Mouse (Mus musculus) adrenal gland (tissue): Measurements from ENCODE around the gene Smg9.

ENCODE experiments used
- intact Hi-C: fragments of 180-260 bp; cut with DNase I; formaldehyde crosslinking; loops from one replicate; pipeline ENCODE4 v1.15.1; 2025

The Smg9 gene

DNA sequence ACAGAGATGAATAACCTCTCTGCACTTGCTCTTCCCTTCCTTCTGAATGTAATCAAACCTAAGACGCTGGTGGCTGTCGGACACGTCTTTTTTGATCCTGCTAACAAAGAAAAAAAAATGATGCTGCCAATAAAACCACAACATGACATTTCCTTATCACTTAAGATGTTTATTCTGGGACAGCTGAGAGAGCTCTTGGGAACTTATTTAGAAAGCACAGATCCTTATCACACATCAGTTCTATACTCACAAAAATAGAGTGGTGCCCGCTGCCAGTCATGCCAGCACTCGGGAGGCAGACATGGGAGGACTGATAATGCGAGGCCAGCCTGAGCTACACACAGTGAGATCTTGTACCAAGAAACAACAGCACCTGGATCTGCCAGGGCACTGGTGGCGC lies 40.5 kb downstream of the Smg9 start:
- intact Hi-C loops, result loop anchor here (5.0 kb wide), 1 partner anchor 37 kb away; no protein-coding TSS in a partner anchor

DNA sequence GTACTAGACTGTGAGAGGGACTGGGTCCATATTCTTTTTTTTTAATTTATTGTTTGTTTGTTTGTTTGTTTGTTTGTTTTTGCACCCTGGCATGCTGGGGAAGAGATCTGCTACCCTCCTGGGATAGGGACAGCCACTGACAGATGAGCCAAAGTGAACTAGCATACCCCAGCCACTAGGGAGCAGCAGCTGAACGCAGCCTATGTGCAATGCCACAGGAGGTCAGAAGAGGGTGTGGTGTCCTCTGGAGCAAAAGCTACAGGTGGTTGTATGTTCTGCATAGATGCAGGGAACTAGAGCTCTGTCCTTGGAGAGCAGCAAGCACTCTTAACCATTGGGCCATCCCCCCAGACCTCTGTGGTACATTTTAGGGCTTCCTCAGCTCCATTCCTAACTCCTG lies 42.4 kb downstream of the Smg9 start:
- intact Hi-C loops, result loop anchor here (5.0 kb wide), 1 partner anchor 36 kb away; no protein-coding TSS in a partner anchor

DNA sequence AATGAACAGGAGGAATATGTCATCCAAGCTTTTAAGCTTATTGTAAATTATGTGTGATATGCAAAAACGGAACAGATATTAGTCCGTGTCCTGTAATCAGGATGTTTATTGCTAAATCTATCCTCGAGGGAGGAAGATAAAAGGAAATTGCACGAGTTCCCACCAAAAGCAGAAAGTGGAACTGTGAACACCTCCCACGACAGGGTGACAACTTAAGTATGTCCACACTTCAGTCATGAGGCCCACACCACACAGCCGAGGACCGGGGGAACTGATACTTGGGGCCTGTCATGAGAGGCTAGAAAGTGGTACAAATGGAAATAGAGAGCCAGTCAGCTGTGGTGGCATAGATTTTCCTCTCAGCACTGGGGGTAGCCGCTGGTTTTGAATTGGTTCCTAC lies 42.9 kb downstream of the Smg9 start:
- intact Hi-C loops, result loop anchor here (5.0 kb wide), 1 partner anchor 35 kb away; no protein-coding TSS in a partner anchor

DNA sequence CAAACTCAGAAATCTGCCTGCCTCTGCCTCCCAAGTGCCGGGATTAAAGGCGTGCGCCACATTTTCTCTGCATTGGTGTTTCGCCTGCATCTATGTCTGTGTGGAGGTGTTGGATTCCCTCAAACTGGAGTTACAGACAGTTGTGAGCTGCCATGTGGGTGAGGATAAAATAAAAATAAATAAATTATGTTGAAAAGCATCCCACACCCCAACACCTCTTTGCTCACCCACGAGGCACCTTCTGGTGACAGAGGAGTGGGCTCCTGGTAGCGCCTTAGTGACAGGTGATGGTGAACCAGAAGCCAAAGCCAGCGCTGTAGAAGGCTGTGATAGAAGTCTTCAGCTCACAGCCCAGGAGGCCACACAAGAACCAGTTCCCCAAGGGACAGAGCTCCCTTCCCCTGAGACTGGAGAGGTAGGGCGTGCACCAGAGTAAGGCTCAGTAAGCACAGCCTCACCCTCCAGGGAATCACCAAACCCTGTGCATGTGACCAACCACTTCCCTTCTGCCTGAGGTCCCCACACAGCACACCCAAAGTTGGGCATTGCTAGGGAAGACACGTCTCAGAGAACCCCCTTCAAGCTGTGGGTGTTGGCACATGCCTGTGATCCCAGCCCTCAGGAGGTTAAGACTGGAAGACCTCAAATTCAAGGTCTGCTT lies 46.0 kb downstream of the Smg9 start:
- intact Hi-C loops, result no loop called here

DNA sequence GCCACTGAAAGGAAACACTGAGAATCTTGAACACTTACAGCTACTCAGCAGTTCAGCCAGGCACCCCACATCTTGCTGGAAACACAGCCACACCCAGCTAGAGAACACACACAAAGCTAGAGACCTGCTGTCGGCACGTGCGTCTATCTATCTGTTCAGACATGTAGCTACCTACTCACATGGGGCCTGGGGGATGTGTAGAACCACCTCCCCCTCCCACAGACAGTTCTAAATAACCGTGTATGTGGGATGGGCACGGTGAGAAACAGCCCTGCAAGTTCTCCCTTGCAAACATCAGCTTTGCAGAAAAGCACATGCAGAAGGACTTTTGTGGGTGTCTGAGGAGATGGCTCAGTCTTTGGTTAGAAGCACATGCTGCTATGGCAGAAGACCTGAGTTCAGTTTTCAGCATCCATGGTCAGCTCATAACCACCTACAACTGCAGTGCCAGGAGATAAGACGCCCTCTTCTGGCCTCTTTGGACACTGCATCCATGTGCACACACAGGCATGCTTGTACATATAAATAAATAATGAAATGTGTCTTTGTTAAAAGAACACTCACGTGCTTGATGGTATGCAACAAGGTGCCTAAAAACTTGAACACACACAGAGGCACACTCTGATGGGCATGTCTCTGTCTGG lies 47.4 kb downstream of the Smg9 start:
- intact Hi-C loops, result no loop called here

DNA sequence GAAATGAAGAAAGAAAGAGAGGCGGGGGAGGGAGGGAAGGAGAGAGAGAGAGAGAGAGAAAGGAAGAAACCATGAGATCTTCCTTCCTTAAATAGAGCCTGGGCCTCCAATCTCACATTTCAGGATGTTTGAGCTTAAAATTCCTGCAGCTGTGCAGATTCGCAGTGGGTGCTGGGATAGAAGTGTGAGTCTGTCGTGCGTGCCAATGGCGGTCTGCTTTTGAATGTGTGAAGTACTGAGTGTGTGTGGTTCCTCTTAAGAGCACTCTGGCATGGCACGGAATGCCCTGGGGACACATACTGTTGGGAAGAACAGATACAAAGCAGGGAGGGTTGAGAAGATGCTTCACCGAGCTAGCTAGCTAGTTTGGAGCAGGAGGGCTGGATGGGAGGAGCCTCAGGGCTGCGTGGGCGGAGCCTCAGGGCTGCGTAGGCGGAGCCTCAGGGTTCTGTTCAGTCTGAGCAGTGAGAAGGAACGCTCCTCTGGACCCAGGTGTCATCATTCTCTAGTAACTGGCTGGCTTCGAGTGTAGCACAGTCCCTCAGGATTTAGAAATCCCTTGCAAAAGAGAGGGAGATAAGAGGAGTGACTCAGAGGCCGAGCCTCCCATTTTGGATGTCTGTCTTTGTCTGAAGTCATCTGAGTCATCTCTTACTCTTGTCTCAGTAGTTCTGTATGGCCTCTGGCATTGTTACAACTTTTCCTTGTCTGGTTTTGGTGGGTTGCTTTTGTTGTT lies 49.5 kb downstream of the Smg9 start:
- intact Hi-C loops, result no loop called here

DNA sequence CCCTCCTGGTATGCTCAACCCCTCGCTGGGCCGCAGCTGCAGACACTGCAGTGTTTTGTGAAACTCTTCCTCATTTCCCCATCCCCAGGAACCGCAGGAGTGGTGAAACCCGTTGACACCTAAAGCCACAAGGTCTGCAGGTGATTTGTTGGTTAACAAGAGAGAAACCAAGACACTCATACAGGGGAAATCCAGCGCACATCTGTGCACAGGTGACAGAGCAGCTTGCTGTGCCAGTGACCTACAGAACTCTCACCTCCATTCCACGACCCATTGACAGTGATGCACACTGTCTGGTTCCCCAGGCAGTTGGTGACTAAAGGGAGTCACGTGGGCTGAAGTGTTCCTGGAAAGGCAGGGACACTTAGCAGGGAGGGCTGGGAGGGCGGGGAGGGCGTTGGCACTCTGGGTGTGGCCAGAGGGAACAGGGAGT lies 51.2 kb downstream of the Smg9 start:
- intact Hi-C loops, result no loop called here

DNA sequence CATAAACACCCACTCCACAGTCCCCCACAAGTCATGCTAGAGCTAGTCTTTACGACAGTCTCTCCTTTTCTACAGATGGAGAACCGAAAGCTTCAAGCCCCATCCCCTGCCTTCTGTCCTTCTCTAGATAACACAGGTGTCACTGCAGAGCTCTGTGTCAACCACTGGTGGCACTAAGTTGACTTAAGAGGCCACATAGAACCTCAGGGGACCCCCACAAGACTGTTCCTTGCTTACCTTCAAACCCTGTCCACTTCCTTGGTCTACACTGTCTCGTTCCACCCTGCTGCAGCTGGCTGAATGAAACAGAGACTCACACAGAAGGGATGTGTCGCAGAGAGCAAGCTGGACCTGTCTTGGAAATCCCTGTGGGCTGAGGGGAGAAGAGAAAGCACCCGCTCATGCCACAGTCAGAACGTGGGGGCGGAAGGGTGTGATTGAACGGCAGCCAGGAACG lies 52.5 kb downstream of the Smg9 start, which contains the start of gene Irgc1:
Gene Irgc1 (minus strand): TSS at position 443 of the 457 bp plus-strand sequence.
- intact Hi-C loops, result no loop called here

DNA sequence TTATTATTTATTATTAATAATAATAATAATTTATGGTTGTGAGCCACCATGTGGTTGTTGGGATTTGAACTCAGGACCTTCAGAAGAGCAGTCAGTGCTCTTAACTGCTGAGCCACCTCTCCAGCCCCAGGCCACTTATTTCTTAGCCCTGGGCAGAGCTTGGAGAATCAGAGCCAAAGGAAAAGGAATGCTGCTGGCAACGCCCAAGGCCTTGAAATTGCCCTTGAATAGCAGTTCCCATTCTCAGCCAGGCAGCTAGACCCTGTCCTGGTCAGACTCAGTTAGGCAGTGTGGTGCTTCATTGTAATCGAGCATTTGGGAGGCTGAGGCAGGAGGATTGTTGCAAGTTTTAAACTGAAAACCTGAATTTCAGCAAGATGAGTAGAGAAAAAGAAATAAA lies 54.8 kb downstream of the Smg9 start:
- intact Hi-C loops, result no loop called here

DNA sequence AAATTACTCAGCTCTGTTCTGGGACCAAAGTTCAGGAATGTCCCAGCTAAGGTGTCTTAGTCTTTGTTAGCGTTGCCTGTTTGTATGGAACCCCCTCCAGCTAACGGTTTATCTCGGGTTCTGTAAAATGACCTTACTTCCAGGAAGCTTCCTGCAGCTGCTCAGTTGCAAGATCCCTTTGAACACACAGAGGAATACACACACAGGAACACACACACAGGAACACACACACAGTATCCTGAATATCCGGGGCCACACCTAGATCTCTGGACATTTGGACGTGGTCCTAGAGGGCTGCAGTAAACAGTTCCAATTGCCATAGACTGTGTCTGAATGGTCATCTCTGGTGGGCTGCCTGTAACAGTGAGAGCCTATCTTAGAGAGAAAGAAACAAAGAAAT lies 56.3 kb downstream of the Smg9 start:
- intact Hi-C loops, result no loop called here

DNA sequence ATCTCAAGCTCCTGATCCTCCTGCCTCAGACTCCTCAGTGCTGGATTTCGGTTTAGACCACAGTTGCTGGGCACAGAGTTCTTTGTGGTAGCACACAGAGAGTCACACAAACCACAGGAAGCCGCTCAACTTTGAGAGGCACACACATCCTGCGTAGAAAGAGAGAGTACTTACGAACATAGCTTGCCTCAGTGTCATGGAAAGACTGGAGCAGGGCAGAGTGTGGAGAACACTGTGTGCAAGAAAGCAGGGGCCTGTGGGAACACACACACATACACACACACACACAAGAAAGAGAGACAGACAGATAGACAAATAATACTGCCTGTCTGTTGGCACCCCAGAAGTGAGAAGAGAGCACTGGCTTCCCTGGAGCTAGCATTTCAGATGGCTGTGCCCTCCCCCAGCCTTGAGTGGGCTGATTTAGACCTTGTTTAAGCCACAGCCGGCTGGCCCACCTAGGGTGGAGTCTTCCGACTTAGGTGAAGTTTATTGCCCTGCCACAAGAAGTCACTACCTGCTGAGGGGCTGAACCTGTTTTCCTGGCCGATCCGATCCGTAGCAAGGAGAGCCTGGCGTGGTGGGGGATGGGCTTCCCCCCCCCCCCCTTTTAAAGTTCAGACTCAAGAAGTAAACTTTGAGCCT lies 58.4 kb downstream of the Smg9 start:
- intact Hi-C loops, result no loop called here

DNA sequence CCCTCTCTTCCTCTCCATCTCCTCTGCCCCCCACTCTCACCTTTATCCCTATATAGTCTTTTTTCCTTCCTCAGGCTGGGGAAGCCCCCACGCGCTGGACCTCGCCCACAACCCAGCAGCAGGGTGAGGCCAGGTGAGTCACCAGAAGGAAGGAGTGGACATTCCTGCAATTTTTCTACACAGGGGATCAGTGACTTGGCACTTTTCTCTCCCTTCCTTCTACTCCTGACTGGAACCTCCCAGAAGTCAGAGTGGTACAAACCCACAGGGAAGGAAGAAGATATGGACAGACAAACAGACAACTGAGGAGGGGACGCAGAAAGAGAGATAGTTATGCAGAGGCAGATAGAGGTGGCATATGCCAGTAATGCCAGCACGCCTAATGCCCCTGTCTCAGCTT lies 60.0 kb downstream of the Smg9 start:
- intact Hi-C loops, result no loop called here

DNA sequence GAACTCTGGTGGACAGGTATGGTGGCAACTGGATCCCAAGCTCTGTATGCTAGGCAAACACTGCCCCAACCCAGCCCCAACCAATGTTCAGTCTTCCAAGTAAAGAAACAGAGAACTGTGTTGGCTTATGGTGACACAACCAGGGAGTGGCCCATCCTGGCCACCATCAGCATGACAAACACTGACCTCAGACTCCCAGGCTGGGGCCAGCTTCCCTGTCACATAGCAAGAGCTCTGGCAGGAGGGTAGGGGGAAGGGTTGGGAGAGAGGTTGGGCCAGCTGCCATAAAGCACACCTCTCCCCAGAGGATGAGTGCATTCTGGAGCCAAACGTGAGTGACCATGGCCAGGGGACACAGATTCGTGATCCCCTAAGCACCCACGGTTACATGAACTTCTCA lies 60.4 kb downstream of the Smg9 start:
- intact Hi-C loops, result no loop called here

DNA sequence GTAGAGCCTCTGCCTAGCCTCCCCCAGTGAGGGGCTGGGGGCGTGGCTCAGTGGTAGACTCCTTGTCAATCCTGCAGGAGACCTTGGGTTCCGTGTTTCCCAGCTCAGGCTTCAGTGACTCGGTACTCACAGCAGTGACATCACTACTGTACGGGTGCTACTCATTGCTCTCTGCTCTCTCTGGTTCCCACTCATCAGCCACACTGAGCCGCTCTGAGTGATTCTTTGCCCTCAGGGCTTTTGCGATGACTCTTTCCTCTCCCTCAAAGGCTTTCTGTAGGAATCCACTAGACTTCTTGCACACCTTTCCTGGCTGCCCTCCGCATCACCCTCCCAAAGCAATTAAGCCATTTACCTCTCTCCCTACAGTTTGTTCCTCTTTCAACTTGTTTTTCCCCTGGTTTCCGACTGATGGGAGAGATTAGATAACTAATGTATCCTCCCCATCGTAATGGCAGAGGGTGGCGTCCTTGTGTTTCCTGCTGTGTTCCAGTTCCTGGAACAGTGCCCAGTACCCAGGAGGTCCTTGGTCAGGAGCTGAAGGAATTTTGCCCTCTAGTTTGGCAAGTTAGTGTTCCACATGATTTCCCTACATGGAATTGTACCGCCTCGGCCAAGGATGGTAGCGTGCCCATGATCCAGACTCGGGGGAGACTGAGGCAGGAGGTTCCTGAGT lies 62.1 kb downstream of the Smg9 start:
- intact Hi-C loops, result no loop called here

DNA sequence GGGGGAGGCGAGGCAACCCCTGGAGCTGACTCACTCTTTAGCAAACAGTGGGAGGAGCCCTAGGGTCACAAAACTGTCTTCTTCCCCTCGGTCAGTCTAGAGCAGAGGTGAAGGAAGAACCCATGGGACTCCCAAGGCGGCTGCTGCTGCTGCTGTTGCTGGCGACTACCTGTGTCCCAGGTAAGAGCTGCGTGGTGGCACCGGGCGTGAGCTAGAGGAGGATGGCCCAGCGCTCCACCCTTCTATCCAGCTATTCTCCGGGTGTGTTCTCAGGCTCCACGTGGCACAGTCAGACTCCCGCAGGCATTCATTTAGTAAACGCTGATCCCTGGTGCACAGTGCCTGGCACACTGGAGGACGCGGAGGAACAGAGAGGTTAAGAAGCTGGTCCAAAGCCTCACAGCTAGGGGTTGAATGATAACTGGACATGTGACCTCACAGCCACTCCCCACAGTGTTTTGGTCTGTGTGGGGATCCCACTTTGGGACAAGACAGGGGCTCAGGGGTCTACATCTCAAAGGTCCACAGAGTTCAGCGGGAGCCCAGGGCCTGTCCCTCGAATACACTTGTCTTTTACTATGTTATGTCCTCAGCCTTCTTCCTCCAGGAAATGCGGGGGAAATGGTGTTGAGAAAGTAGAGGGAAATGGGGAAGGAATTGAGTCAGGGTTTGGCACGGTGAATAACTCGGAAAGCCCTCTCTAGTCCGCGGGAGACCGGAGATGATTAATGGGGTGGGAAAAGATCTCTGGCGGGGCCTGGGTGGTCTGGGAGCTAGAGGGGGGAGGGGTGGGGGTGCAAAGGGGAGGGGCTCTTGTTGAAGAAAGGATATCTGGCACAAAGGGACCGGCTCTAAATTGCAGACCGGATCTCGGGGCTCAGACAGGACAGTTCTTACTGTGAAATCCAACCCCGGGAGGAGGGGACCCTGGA lies 63.2 kb downstream of the Smg9 start, which contains the start of gene Plaur:
Gene Plaur (plus strand): TSS at position 97 of the 932 bp plus-strand sequence.
- intact Hi-C loops, result no loop called here

DNA sequence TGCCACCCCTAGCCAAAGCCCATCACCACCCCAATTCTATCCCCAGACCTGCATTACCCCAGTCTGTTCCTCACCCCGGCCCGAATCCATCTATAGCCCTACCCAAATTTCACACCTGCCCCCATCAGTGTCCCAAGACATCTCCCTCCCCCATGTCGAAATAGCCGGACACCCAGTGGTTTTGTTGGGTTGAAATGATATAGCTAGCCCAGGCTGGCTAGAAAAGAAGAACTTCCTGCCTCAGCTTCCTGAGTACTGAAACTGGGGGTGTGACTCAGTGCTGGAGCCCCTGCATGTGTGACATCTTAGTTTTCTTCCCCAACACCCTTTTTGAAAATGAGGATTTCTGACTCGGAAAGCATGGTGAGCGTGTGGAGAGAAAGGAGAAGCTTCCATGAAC lies 67.4 kb downstream of the Smg9 start:
- intact Hi-C loops, result no loop called here

DNA sequence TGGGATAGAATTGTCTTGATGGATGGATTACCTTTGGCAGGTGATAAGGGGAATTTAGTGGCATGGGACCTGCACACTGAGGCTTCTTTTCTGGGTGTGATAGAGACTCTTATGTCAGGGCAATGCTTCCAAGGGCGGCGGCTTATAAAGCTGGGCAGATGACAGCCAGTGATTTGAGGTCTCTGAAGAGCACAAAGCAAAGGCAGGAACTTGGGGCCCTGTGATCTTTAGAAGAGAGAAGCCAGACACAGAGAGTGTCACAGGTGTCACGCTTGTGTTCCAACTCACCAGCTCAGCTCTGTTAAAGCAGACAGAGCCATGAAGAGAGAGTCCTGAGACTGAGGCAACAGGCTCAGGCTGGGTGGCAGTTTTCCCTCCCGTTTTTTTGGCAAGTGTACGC lies 68.5 kb downstream of the Smg9 start:
- intact Hi-C loops, result no loop called here

DNA sequence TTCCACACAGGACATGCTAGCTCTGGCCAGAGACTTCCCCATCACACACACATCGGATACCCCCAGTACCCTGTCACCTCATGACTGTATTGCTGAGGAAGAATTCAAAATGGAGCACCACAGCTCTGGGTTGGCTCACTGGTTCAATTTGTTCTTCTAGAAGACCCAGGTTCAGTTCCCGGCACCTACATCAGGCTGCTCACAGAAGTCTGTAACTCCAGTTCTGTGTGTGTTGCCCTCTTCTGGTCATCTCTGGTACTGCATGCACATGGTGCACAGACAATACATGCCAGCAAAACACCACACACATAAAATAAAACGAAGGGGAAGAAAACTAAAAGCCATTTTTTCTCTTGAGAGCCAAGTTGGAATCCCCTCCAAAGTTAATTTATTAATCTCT lies 69.7 kb downstream of the Smg9 start:
- intact Hi-C loops, result no loop called here

DNA sequence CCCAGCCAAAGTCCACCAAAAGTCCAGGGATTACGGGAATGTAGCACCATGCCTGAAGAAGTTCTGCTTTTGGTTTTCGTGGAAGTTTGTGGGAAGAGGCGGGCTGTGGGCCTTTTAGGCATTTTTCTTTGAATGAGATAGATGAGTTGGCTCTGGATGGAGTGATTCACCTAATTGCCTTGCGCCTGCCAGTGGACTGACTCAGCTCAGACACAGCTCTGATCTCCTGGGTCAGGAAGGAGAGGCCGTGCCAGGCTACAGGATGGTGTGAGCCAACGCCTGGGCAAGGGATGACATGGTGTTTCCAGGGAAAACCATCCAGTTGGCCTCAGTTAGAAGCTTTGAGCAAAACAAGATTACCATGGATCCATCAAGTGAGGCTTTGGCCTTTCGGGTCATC lies 70.9 kb downstream of the Smg9 start:
- intact Hi-C loops, result no loop called here
